Mouse (Mus musculus) kidney, embryonic 14.5 days (tissue): ENCODE results near the gene Ccdc137. TPM values are rescaled to one million over a fixed set of nuclear protein-coding genes. Genes with fewer than 3 reads are reported as not detected.

Experiments used
- ATAC-seq: fragments of 200-750 bp; cut with Nextera tagmentation; 2 replicates; pipeline ENCODE4 v1.8.0; 2017; ENCODE audit warnings: moderate number of reproducible peaks, mild to moderate bottlenecking, moderate TSS enrichment, moderate library complexity; ENCODE audit not compliant: low FRiP score, low TSS enrichment
- H3K27ac ChIP-seq: fragments of 300-500 bp; sonication (generic); 2 replicates; pipeline ENCODE4 v1.5.1; 2014; ENCODE audit warnings: low read depth, mild to moderate bottlenecking, low read length, moderate library complexity, mixed read lengths
- H3K27me3 ChIP-seq: fragments of 300-500 bp; sonication (generic); 2 replicates; pipeline ENCODE4 v1.6.1; 2014; ENCODE audit warnings: mild to moderate bottlenecking, low read length; ENCODE audit not compliant: control insufficient read depth, insufficient read depth
- H3K36me3 ChIP-seq: fragments of 300-500 bp; sonication (generic); 2 replicates; pipeline ENCODE4 v1.6.1; 2014; ENCODE audit warnings: low read length, mixed read lengths; ENCODE audit not compliant: control insufficient read depth, insufficient read depth
- H3K4me1 ChIP-seq: fragments of 300-500 bp; sonication (generic); 2 replicates; pipeline ENCODE4 v1.6.1; 2014; ENCODE audit warnings: low read length, mixed read lengths; ENCODE audit not compliant: control insufficient read depth, insufficient read depth
- H3K4me2 ChIP-seq: fragments of 300-500 bp; sonication (generic); replicated peaks from 2 replicates; pipeline ENCODE4 v1.6.1; 2014; ENCODE audit warnings: low read depth, mild to moderate bottlenecking, low read length
- H3K4me3 ChIP-seq: fragments of 300-500 bp; sonication (generic); 2 replicates; pipeline ENCODE4 v1.5.1; 2014; ENCODE audit warnings: mild to moderate bottlenecking, low read length
- H3K9ac ChIP-seq: fragments of 300-500 bp; sonication (generic); 2 replicates; pipeline ENCODE4 v1.6.1; 2014; ENCODE audit warnings: low read depth, mild to moderate bottlenecking, low read length, moderate library complexity
- H3K9me3 ChIP-seq: fragments of 300-500 bp; sonication (generic); 2 replicates; pipeline ENCODE4 v1.6.1; 2016; ENCODE audit warnings: low read length; ENCODE audit not compliant: control insufficient read depth
- WGBS: fragments of 180-500 bp; shearing (Covaris S2); extraction: QIAGEN DNeasy Blood & Tissue Kit; methylation state at CpG from one replicate; pipeline ENCODE4 v1.1.7; 2014; 5-methylcytosine and 5-hydroxymethylcytosine counted together
- polyA plus RNA-seq: library from polyadenylated mRNA; unstranded; fragments of >200 nt; fragmentation: Nextera tagmentation; extraction: Ambion mirVana; gene quantifications from 2 replicates; pipeline ENCODE4 v1.2.1, GENCODE M21; 2014

Gene Ccdc137
- polyA plus RNA-seq, 1 experiment from 2014 or later, result 32.8 TPM

DNA sequence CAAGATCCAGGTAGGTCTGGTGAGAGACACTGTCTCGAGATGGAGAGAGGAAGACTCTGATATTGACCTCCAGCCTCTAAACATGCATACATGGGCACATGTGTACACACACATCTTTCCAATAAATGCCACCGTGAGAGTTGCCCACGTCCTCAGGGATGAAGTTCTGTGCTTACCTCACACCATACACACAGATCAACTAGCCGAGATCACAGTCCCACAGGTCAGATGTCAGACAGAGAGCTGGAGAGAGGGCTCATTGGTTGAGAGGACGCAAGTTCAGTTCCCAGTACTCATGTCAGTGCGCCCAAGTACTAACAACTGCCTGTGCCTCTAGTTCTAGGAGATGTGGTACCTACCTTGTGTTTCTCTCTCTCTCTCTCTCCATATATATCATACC is 43.1 kb downstream of the Ccdc137 start:
- Histone ChIP-seq H3K4me2 (no peak overlapping the region), H3K27ac (no peak overlapping the region), H3K36me3 (peaks cover 31% of the 10 kb centered on the region), H3K4me1 (no peaks in the 10 kb centered on the region), H3K27me3 (no peaks in the 10 kb centered on the region), H3K9ac (no peak overlapping the region), H3K4me3 (no peak overlapping the region), H3K9me3 (no peaks in the 10 kb centered on the region)
- 64% methylated on average over 6 of the region's 6 CpGs for WGBS
- ATAC-seq, result no peak

DNA sequence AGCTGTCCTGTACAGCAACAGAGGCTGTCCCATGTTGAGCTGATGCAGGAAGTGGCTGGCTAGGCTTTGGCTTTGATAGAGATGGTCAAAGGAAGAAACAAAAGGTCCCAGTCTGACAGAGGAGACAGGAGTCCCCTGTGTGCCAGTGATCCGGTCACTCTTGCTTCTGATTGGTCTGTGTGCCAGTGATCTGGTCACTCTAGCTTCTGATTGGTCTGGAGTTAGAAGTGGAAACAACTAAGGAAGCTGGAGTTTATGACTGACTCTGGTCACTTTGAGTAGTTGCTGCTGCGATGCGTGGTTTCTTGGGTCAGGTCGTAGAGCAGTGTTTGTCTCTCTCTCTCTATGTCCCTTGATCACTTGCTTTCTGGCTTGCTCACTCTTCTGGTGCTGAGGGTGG is 43.8 kb downstream of the Ccdc137 start:
- WGBS, result 85% methylated on average over 4 of the region's 4 CpGs
- Histone ChIP-seq H3K27ac (no peak overlapping the region), H3K36me3 (peaks cover 24% of the 10 kb centered on the region)

DNA sequence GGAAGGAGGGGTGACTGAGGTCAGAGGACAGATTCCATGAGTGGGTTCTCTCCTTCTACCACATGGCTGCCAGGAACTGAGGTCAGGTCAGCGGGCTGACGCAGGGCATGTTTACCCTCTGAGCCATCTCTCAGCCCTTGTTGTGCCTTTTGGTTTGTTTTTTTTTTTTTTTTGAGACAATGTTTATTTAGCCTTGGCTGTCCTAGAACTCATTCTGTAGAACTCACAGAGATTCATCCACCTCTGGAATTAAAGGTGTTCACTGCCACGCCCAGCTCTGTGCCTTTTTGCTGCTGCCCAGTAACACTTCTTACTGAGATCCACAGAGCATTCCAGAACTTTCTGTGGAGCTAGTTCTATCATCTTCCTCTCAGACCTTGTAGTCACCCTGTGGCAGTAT is 47.7 kb downstream of the Ccdc137 start:
- no peak for ATAC-seq
- 90% methylated on average over 3 of the region's 3 CpGs for whole genome bisulfite sequencing
- H3K9ac ChIP-seq, result no peak overlapping the region
- no peak overlapping the region for H3K27ac ChIP-seq
- H3K4me2 ChIP-seq, result no peak overlapping the region
- no peaks in the 10 kb centered on the region for H3K36me3 ChIP-seq
- peaks cover 6% of the 10 kb centered on the region for H3K4me1 ChIP-seq
- H3K27me3 ChIP-seq, result no peaks in the 10 kb centered on the region
- no peak overlapping the region for H3K4me3 ChIP-seq
- H3K9me3 ChIP-seq, result no peaks in the 10 kb centered on the region

More for the DNA sequence above, 43.8 kb downstream of the Ccdc137 start:
- H3K4me3 ChIP-seq, result no peak overlapping the region
- no peaks in the 10 kb centered on the region for H3K27me3 ChIP-seq
- H3K4me2 ChIP-seq, result no peak overlapping the region
- H3K9me3 ChIP-seq, result no peaks in the 10 kb centered on the region
- ATAC-seq, result no peak
- H3K4me1 ChIP-seq, result no peaks in the 10 kb centered on the region
- no peak overlapping the region for H3K9ac ChIP-seq

DNA sequence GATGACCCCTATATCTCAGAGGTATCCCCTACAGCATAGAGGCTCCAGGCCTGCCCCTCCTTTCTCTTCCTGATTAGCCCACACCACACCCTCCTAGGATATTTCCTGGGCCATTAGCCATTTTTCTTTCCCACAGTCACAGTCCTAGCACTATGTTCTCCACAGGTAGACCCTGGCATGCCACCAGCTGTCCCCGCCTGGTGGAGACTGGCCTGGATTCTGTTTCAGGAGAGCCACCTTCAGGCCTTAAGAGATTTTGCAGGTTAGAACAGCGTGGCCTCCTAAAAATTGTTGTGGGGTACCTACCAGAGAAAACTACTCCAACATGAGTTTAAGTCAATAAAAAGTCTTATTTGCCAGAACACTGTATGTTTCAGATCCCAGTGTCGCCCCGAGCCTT is 49.0 kb downstream of the Ccdc137 start:
- H3K4me2 ChIP-seq, result no peak overlapping the region
- no peak overlapping the region for H3K4me3 ChIP-seq
- no peaks in the 10 kb centered on the region for H3K36me3 ChIP-seq
- H3K27me3 ChIP-seq, result no peaks in the 10 kb centered on the region
- no peaks in the 10 kb centered on the region for H3K9me3 ChIP-seq
- H3K4me1 ChIP-seq, result peaks cover 10% of the 10 kb centered on the region
- 0 out of 2 replicates have a peak overlapping the region, but pooled peaks have one; percentile 32 for H3K27ac ChIP-seq
- 53% methylated on average over 4 of the region's 4 CpGs for WGBS
- H3K9ac ChIP-seq, result no peak overlapping the region
- ATAC-seq, result no peak

- H3K9ac ChIP-seq, result no peak overlapping the region
- no peak for ATAC-seq
Observed at GRCm38 (mm10) chr11:120507611-120508289, 49.8 kb downstream of the Ccdc137 start.

DNA sequence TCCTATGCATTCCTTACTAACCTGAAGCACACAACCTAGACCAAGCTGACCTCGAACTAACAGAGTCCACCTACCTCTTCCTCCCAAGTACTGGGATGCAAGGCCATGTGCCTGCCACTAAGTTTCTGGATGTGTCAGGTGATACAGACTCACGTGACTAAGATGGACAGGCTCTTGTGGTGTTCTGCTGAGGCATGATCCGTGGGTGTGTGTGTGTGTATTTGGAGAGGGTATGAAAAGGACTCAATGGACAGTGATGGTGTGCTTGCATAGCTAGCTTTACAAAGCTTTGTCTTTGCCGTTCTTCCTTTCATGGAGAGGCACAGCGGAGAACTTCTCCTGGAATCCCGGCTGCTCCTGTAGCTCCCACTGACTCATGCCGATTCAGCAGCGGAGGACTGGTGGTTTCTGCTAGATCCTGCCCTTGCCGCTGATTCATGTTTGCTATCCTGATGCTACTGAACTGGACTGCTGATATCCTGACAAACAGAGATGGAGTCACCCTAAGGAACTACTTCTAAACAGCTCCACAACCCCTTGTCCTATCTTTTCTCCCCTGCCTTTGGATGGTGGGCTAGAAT is 50.5 kb downstream of the Ccdc137 start:
- H3K4me1 ChIP-seq, result peaks cover 10% of the 10 kb centered on the region

More at GRCm38 (mm10) chr11:120507611-120508289, 49.8 kb downstream of the Ccdc137 start:
- WGBS, result 67% methylated on average over 13 of the region's 13 CpGs
- Histone ChIP-seq H3K27ac (peak overlapping the region; percentile 32; the same call in 1 of the 2 replicates), H3K9me3 (no peaks in the 10 kb centered on the region), H3K27me3 (no peaks in the 10 kb centered on the region), H3K4me1 (peaks cover 10% of the 10 kb centered on the region), H3K4me2 (no peak overlapping the region), H3K36me3 (no peaks in the 10 kb centered on the region), H3K4me3 (no peak overlapping the region)

DNA sequence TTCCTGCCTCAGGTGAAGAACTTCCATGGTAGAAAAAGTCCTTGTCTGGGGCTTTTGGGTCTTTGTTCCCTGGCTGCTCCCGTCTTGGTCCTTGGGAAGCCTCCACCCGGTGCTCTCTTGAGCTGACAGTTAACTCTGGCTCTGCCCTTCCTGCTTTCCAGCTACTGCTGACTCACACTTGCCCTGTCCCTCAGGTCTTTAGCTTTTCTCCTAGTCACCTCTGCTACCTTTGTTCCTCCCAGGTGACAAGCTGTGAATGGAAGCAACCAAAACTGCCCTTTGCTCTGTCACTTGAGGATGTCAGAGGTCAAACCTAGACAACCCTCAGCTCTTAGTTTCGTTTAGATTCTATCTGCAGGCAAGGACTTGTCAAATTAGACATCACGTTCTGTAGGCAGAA is 52.0 kb downstream of the Ccdc137 start:
- Histone ChIP-seq H3K27me3 (no peaks in the 10 kb centered on the region), H3K9me3 (no peaks in the 10 kb centered on the region), H3K9ac (no peak overlapping the region), H3K4me1 (peaks cover 10% of the 10 kb centered on the region), H3K36me3 (no peaks in the 10 kb centered on the region), H3K4me3 (no peak overlapping the region), H3K27ac (no peak overlapping the region), H3K4me2 (peak overlapping the region; percentile 37; the same call in 1 of the 2 replicates)
- ATAC-seq, result no peak
- WGBS, result 57% methylated on average over 4 of the region's 4 CpGs

More for the DNA sequence above, 50.5 kb downstream of the Ccdc137 start:
- Histone ChIP-seq H3K36me3 (no peaks in the 10 kb centered on the region), H3K9ac (no peak overlapping the region), H3K4me2 (no peak overlapping the region), H3K9me3 (no peaks in the 10 kb centered on the region), H3K27me3 (no peaks in the 10 kb centered on the region), H3K27ac (no peak overlapping the region), H3K4me3 (no peak overlapping the region)
- 91% methylated on average over 9 of the region's 9 CpGs for WGBS
- ATAC-seq, result no peak

DNA sequence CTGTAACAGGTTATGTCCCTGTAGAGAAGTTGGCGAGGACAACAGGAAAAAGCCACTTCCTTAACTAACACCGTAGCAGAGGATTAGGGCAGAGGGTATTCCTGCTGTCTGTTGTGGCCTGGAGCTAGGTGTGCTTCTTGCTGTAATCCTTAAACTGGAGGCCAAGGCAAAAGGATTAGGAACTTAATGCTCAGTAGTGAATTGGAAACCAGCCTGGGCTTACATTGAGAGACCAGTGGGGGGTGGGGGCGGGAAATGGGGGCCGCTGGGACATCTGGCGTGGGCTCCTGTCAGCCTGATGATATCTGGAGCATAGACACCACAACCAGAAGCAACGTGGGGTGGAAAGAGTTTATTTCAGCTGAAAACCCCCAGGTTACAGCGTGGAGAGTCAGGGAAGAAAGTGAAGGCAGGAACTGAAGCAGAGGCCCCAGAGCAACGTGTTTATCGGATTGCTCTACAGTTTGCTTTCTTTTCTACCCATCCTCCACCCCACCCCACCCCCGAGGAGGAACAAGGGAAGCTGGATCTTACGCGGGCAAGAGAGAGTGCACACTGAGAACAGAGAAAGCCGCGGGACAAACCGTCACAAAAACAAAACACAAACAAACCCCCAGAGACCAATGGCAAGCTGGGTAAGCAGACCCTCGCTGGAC is 52.6 kb downstream of the Ccdc137 start:
- H3K9me3 ChIP-seq, result no peaks in the 10 kb centered on the region
- H3K4me2 ChIP-seq, result peak overlapping the region; percentile 37
- 9% methylated on average over 16 of the region's 16 CpGs for WGBS
- peak overlapping the region; percentile 25; the same call in 1 of the 2 replicates for H3K27ac ChIP-seq
- peaks cover 10% of the 10 kb centered on the region for H3K4me1 ChIP-seq
- H3K9ac ChIP-seq, result peak overlapping the region; percentile 32; the same call in 1 of the 2 replicates
- no peaks in the 10 kb centered on the region for H3K36me3 ChIP-seq
- H3K4me3 ChIP-seq, result peak overlapping the region; percentile 22
- ATAC-seq, result no peak
- H3K27me3 ChIP-seq, result no peaks in the 10 kb centered on the region
